Mouse (Mus musculus): Measurements from ENCODE around the gene Dlg2.

The Dlg2 gene

DNA sequence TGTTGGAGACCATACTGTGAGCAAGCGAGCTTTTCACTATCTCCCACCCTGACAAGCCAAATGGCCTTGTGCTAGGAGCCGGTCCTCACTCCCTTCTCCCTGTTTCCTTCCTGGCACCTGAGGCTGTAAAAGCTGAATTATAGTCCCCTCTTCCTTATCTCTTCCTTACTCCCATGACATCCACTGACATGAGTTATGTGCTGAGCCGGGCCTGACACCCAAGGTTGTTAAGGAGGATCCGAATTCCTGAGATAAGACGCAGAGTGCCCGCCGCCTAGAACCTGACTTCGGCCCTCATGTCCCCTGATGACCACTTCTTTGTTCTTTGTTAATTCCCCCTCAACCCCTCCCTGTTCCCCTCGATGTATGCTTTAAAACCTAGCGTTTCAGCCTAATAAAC lies 1409.9 kb downstream of the Dlg2 start:
- in situ Hi-C loops (cut with MseI, MboI), result no loop called here

DNA sequence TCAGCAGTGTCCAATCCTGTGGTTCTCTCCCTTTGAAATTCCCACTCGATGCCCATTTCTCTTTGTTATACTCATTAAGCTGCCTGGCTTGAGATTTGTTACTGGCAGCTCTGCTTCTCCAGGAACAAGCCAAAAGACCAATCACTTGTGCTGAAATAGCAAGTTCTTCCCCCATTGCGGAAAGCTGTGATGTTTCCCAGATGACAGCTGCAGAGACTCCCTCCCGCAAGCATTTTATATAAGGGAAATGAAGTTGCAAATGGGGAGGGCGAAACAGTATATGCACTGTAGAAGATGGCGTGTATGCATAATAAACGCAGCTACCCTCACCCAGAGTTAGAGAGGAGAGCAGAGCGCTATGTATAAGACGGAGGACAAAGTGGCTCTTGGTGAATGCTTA lies 1417.5 kb downstream of the Dlg2 start:
- in situ Hi-C loops (cut with MseI, MboI), result no loop called here

DNA sequence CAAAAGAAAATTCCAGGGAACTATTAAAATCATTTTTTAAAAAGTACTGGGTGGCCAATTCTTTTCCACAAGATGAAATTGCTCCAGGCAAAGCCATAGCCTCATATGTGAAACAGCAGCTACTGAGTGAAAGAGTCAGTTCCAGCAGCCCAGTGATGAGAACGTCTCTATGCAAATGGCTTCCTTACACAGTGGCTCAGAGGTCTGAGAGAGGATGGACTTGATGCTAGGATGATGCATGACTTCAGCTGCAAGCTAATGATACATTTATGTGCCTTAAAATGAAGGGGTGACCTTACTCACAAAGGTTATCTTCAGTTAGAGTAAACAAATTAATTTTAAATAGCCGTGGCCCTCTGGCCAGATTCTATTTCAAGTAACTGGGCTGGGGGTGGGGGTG lies 1420.5 kb downstream of the Dlg2 start:
- in situ Hi-C loops (cut with MseI, MboI), result no loop called here

DNA sequence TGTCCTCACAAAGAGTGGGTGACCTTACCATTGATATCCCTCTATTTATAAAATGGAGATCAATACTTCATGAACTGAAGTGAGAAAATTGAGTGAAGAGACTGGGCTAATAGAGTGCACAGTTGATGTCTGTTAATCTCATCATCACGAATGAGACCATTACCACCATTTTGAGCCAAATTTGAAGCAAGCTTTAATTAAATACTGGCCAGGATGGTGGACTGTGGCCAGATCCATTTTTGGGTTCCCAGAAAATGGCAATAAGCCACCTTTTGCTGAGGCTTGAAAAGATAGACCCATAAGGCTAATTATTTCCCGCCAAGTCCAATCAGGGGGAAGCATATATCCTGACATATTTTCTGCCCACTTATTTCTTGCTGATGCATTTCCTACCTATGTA lies 1421.0 kb downstream of the Dlg2 start:
- in situ Hi-C loops (cut with MseI, MboI), result no loop called here

DNA sequence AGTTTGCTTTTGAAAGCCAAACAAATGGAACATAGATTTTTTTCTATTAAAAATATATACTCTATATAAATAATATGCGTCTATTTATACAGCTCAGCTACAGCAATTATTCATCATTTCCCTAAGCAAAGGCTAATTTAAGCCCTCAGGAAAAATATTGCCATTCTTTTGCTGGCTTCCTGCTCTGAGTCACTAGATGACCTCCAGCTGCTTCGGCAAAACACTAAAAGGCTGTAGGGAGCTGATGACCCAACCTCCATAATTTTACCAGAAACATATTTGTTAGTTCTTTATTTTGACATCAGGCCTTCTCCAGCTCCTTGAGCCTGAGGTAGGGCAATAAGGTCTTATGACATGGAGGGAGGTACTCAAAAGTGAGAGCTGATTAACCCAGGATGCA lies 1426.0 kb downstream of the Dlg2 start:
- in situ Hi-C loops (cut with MseI, MboI), result no loop called here

DNA sequence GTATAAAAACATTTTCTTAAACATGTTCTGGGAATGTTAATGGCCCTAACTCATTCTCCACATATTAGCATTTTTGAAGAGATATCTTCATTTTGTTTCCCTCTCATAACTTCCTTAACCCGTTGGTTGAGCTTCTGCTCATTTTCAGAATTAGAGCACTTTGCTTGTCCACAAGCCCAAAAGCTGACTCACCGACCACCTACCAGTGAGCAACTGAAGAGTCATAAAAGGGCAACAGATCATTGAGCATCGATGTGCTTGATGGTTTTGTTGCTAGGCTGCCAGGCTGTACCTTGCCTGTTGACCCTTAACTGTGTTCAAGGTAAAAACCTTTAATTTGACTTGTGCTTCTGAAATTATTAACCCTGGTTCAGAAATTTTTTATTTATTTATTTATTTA lies 1440.3 kb downstream of the Dlg2 start:
- in situ Hi-C loops (cut with MseI, MboI), result no loop called here

DNA sequence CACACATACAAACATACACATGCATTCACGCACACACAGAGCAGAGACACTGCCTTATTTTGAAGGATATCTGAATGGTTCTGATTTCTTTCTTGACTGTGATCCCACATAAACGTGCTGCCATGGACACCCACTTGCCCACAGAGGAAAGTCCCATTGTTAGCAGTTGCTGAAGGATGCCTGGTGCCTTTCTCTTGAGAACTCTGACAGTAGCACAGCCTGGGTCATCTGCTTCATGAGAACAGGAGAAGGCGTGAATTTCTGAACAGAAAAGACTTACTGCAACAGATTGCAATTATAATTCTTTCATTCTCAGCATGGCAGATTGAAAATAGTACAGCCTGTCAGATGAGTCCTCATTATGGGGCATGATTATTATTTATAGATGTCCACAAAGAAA lies 1442.6 kb downstream of the Dlg2 start:
- in situ Hi-C loops (cut with MseI, MboI), result no loop called here

DNA sequence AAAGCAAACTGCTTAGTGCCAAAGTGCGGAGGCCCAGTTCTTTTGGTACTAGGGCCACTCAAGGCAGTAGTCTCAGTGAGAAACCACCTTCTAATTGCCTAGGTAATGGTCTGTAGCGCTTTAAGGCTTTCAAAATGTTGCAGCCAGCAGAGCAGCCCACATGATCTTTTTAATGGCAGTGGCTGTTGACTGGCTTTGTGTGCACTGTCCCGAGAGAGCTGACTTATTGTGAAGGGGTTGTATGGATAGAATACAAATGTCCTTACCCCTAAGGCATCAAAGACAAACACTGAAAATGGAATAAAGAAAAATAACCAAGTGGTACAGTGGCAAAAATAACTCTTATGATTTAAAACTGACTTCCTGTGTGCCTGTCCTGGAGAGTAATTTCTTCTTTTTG lies 1443.3 kb downstream of the Dlg2 start:
- in situ Hi-C loops (cut with MseI, MboI), result no loop called here

DNA sequence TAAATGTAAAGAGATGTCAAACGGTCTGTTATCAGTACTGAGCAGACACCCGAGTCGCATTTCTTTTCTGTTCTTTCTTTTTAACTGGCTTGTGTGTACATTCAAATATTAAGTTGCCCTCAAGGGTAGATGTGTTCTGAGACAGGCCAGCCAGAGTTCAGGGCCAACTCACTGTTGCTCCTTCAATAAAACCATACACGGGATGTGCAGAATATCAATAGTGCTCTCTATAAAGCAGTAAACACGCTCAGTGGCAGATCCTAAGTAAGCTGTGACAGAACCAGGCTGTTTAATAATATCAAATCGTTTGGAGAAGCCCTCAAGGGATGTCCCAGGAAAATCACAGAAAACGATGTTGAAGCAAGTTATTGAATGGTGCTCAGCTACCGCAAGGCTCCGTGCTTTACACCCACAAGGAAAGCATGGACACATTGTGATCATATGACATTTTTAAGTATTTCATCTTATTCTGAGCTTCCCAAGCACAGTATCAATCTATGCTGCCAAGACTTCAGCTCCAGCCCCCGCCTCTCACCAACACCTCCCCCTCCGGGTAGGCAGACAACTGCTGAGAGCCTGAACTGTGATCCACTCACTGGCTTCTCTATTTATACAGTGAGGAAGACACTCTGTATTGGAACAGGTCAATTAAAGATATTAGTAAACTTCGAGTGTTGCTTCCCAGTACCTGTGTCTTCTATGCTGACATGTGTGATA lies 1458.6 kb downstream of the Dlg2 start:
- in situ Hi-C loops (cut with MseI, MboI), result no loop called here

DNA sequence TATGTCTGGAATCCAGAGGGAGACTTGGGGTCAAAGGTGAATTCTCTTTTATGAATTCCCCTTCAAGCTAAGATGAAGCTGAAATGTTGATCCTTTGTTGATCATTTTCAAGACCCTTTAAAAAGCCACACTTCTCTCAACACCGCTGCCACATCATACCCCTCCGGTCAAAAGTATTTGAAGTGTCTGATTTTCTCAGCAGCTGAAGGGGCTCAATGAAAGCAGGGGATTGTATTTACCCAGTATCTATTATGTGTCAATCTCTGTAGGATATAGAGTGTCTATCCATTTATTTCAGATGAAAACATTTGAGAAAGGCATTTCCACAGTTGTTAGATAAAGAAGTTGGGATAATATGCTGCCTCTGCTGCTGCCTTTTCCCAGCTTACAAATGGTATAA lies 1459.7 kb downstream of the Dlg2 start:
- in situ Hi-C loops (cut with MseI, MboI), result no loop called here

DNA sequence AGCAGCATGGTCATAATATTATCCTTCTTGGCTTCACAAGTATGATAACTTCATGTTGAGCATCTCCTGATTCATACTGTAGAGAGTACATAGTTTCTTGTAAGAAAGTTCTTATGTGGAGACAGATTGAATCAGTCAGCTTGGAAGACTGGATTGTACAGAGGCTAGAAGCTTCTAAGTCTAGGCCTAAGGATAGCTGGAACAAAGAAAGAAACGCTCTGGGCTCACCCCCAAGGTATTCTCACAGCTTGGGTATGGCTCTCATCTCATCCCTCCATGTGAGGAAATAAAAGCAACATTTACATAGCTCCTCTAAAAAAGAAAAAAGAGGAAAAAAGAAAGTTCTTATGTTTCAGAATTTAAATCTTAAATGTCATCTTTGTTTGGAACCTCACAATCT lies 1466.8 kb downstream of the Dlg2 start:
- in situ Hi-C loops (cut with MseI, MboI), result no loop called here

DNA sequence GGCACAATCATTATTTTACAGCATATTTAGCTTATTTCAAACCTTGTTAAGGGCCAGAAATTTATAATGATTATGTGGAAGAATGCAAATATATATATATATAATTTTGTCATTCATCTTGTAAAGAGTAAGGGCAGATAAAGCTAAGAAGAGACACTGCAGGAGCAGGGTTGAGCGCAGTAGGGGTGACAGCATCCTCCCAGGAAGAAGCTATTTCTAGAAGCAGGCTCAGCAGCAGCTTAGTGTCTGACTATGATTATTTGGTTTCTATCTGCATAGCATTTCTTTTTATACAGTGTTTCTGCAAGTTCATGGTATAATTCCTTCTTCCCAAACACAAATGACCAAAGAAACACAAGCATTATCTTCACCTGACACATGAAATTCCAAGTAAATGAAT lies 1479.1 kb downstream of the Dlg2 start:
- in situ Hi-C loops (cut with MseI, MboI), result no loop called here

DNA sequence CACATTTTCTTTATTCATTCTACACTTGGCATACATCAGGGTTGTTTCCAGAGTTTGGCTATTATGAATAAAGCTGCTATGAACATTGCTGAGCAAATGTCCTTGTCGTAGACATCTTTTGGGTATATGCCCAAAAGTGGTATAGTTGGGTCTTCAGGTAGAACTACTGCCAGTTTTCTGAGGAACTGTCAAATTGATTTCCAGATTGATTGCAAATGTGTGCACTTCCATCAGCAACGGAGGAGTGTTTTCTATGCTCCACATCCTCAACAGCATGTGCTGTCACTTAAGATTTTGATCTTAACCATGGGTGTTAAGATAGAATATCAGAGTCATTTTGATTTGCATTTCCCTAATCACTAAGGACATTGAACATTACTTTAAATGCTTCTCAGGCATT lies 1486.5 kb downstream of the Dlg2 start:
- in situ Hi-C loops (cut with MseI, MboI), result no loop called here

DNA sequence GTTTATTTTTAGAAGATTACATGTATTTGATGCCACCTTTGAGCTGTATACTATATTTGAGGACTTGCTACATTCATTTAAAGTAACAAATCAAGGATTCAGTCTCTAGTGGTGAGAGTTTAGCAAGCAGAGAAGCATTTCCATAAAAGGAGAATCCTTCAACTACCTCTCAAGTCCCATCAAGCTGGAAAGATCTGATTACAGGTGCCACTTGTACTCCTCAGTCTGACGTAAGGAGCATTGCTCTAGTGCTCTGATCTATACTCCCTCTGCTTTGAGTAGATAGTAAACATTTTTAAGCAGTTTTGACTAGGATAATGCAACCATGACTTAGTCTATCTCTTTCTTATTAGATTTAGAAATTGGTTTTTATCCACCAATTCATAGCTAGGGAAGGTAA lies 1496.5 kb downstream of the Dlg2 start:
- in situ Hi-C loops (cut with MseI, MboI), result no loop called here

DNA sequence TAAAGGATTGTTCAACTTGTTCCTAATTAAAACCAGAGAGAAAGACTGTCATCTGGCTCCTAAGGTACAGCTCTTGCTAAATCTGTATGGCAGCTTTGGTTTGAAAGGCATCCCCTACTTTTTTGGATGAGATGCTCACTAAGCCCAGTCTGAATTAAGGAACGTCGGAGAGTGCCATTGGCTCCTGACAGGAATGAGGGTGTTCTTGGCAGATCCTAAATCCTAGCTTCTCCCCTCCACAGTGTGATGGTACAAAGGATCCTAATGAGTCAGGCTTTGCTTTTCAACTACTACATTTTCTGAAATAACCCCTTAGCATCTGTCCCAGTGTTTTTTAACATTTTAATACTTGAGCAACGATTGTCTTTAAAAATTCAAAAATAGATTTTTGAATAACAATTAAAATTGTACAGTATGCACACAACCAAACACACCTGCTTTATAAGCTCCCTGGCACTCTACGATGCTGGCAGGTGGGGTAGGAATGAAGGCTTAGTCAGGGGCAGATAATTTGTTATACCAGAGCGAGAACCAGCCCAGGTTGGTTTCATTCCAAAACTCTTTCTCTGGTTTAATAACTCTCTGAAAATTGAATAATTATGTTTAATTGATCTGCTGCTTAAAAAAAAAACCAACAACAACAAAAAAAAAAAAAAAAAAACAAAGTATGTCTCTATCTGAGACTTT lies 1527.4 kb downstream of the Dlg2 start:
- in situ Hi-C loops (cut with MseI, MboI), result no loop called here

DNA sequence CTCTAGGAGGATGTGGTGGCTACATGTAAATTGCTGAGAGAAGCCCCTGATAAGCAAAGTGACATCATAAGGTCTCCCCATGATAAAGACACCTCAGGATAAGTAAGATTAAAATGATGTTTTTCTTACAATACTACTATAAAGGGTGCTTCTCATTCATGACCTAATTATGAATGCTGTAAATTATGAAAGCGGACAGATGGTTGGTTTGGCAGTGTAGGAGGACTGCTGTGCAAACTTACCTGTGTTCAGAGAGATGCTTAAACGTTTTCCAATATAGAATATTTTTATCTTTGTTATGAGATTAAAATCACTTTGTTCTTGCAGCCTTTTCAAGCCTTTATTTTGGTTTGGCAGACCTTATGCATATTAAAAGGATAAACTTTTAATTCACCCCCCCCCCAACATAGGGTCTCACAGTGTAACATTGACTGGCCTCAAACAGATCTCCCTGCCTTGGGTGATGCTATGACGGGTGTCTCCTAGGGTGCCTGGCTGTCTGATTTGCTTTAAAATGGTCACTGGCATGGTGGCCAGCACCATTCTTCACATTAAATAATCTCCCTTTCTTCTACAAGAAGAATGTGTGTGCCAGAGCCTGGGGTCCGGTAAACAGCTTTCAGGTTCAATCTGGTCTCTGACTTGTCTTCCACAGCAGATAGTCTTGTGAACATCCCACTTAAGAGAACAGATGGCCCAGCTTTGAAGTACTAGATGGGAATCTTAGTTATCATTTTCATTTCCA lies 1529.4 kb downstream of the Dlg2 start:
- in situ Hi-C loops (cut with MseI, MboI), result no loop called here

DNA sequence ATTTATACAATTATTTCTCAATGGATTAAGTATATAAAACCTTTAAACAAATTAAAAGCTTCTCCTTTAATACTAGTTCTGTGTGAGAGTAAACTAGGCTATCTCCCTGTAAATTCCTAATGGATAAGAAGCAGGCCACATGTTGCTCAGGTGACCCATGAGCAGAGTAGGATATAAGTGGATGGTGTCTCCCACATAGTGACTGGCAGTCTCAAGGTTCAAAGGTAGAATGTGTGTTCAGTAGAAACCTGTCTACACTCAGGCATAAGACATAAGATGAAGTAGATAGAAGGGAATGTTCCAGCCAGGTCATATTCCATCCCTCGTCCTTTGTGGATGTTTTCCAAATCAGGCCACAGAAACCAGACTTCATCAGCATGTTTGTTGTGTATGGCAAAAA lies 1532.2 kb downstream of the Dlg2 start:
- in situ Hi-C loops (cut with MseI, MboI), result no loop called here

DNA sequence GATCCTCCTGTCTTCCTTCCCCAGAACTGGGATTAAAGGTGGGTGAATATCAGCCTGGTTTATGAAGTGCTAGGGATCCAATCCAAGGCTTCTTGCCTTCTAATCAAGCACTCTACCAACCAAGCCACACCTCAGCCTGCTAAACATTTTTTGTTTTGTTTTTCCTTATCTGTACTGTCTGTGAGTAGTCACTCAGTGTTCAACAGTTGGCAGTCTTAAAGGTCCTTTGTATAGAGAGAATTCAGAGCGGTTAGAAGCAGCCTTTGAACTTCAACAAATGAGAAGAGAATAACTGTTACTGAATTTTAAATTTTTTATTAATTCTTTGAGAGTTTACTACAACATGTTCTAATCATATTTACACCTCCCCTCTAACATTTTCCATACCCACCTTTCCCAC lies 1548.5 kb downstream of the Dlg2 start:
- in situ Hi-C loops (cut with MseI, MboI), result loop anchor here (10.0 kb wide), 1 partner anchor 570 kb away; no protein-coding TSS in a partner anchor

DNA sequence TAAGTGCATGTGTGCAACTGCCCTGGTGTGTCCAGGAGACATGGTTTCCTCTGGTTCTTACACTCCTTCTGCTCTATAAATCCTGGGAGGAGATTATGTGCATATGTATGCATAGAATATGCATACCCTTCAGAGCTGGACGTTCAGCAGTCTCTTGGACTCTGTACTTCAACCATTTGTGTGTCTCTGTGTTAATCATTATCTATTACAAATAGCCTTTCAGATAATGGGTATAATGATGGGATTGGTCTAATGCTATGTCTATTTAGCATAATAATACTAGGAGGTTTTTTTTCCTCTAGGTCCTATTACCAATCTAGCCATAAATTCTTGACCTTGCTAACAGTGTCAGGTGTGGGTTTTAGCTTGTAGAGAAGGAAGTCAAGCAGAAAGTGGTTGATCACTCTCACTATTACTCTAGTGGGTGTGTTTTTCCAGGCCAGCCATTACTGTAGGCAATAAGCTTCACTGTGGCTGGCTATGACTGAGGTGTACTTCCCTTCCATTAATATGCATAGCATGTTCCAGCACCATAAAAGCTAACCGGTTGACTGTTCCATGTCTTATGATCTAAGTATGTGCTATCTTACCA lies 1549.1 kb downstream of the Dlg2 start:
- in situ Hi-C loops (cut with MseI, MboI), result loop anchor here (10.0 kb wide), 1 partner anchor 571 kb away; no protein-coding TSS in a partner anchor

DNA sequence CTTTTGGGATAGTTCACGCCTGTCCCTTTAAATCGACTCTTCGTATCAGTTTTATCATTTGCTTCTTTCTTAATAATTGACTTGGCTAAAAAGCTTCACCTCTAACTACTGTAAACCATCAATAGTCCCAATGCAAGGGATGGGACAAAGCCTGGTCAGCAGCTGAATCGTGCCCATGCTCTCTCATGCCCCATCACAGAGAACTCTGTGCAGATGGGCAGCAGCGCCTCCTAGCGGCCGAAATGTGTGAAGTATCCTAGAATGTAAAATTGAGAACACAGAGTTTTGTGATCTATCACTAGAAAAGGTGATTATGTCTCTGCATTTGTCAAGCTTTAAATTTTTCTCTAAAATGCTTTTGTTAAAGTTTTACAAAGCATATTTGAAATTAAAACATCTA lies 1550.6 kb downstream of the Dlg2 start:
- in situ Hi-C loops (cut with MseI, MboI), result loop anchor here (10.0 kb wide), 1 partner anchor 572 kb away; no protein-coding TSS in a partner anchor

DNA sequence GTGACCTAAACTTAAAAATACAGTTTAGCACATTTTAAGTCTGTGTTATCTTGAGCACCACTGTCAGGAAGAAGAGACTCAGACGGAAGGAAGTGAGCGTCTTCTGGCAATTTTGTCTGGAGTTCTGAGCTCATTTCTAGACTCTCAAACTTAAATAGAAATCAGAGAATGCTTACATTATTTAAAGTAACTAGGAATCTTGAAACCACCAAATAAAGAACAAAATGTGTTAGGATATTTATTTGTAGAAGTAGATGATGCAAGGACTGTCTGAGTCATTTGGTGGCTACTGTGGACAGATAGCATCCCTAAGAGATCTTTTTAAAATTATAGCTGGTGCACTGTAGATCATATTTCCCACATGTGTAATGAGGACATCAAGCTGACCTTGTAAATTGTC lies 1557.8 kb downstream of the Dlg2 start:
- in situ Hi-C loops (cut with MseI, MboI), result no loop called here

DNA sequence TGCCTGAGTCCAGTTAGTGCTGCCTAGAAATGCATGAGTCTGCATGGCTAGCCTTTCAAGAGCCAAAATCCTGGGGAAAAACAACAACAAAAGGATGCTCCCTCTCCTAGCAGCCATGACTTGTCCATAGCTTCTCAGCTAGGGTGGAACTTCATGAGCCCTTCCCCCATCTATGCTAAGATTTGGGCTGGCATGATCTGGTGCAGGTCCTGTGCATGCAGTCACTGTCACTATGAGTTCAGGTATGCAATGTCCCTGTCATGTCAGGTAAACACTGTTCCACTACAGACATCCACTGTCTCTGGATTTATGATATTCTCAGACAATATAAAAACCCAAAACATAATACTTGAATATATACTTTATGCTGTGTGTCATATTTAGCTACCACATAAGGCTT lies 1563.7 kb downstream of the Dlg2 start:
- in situ Hi-C loops (cut with MseI, MboI), result no loop called here
